Mouse (Mus musculus) cortical plate, adult 2 months (tissue): ENCODE results near the gene Gm20075. TPM values are rescaled to one million over a fixed set of nuclear protein-coding genes. Genes with fewer than 3 reads are reported as not detected.
"Not testable (repeated sequence)": the region's sequence is repeated elsewhere in the genome, so short reads cannot be mapped to it uniquely, and the experiment has no call there.

Experiments
- H3K27ac ChIP-seq: fragments of 200-500 bp; 2 replicates; pipeline ENCODE4 v1.5.1; 2012; ENCODE audit warnings: low read length, control low read depth, inconsistent platforms; ENCODE audit not compliant: insufficient read depth
- H3K4me1 ChIP-seq: fragments of 200-500 bp; 2 replicates; pipeline ENCODE4 v1.6.1; 2011; ENCODE audit warnings: low read length; ENCODE audit not compliant: control insufficient read depth, insufficient read depth
- H3K4me3 ChIP-seq: fragments of 200-500 bp; 2 replicates; pipeline ENCODE4 v1.5.1; 2011; ENCODE audit warnings: mild to moderate bottlenecking, low read length, control low read depth; ENCODE audit not compliant: insufficient read depth
- CTCF ChIP-seq: fragments of 200-500 bp; IDR thresholded peaks from 2 replicates; pipeline ENCODE4 v1.5.1; 2011; ENCODE audit warnings: mild to moderate bottlenecking, control low read depth, low read length; ENCODE audit not compliant: insufficient read depth; ENCODE audit errors: extremely low read depth
- POLR2A ChIP-seq: fragments of 200-500 bp; IDR thresholded peaks from 2 replicates; pipeline ENCODE4 v1.6.1; 2011; ENCODE audit warnings: mild to moderate bottlenecking, low read length, control low read depth; ENCODE audit not compliant: insufficient read depth; ENCODE audit errors: extremely low read depth
- polyA plus RNA-seq: library from polyadenylated mRNA; depleted of rRNA; stranded (reverse); fragments of >200 nt; gene quantifications from 2 replicates; pipeline ENCODE4 v1.2.3, GENCODE M21; 2012; rRNA removed

The Gm20075 gene
- polyA plus RNA-seq = 1.8 and 2.0 TPM in 2 replicates

- H3K27ac ChIP-seq, H3K4me3 ChIP-seq, H3K4me1 ChIP-seq: not testable (repeated sequence)
Observed at GRCm38 (mm10) chr13:96081276-96081675, at the start of gene Gm20075. Gene Gm20075, minus strand, starts transcription at chr13:96081376.

- no peak overlapping the region for H3K27ac ChIP-seq
- TF ChIP-seq CTCF (no peak), POLR2A (no peak)
- H3K4me3 ChIP-seq = no peak overlapping the region; the same call in 1 of the 2 replicates
- no peaks in the 10 kb centered on the region for H3K4me1 ChIP-seq
Observed at GRCm38 (mm10) chr13:96129081-96129480, 47.9 kb upstream of the Gm20075 start.

- Histone ChIP-seq H3K27ac (no peak overlapping the region), H3K4me3 (no peak overlapping the region), H3K4me1 (no peaks in the 10 kb centered on the region)
- no peak for TF ChIP-seq POLR2A
- no peak for TF ChIP-seq CTCF
Observed at GRCm38 (mm10) chr13:96126669-96127068, 45.5 kb upstream of the Gm20075 start.

GRCm38 (mm10) chr13:96125011-96125410, 43.8 kb upstream of the Gm20075 start:
- H3K27ac ChIP-seq = no peak overlapping the region
- H3K4me3 ChIP-seq = no peak overlapping the region
- no peaks in the 10 kb centered on the region for H3K4me1 ChIP-seq
- TF ChIP-seq CTCF (no peak), POLR2A (no peak)

- Histone ChIP-seq H3K4me1 (no peaks in the 10 kb centered on the region), H3K4me3 (no peak overlapping the region), H3K27ac (no peak overlapping the region)
- TF ChIP-seq POLR2A = no peak
- no peak for TF ChIP-seq CTCF
Observed at GRCm38 (mm10) chr13:96112711-96113110, 31.5 kb upstream of the Gm20075 start.

GRCm38 (mm10) chr13:96110767-96111166, 29.6 kb upstream of the Gm20075 start:
- Histone ChIP-seq H3K27ac (no peak overlapping the region), H3K4me3 (no peak overlapping the region), H3K4me1 (no peaks in the 10 kb centered on the region)
- no peak for TF ChIP-seq CTCF
- TF ChIP-seq POLR2A = no peak

GRCm38 (mm10) chr13:96106367-96106766, 25.2 kb upstream of the Gm20075 start:
- Histone ChIP-seq H3K27ac (no peak overlapping the region), H3K4me3 (no peak overlapping the region), H3K4me1 (no peaks in the 10 kb centered on the region)
- TF ChIP-seq CTCF = no peak
- no peak for TF ChIP-seq POLR2A

GRCm38 (mm10) chr13:96090929-96091328, 9.8 kb upstream of the Gm20075 start:
- no peak overlapping the region for H3K27ac ChIP-seq
- TF ChIP-seq CTCF = no peak
- TF ChIP-seq POLR2A = no peak
- H3K4me1 ChIP-seq = no peaks in the 10 kb centered on the region
- H3K4me3 ChIP-seq = no peak overlapping the region

- no peak overlapping the region for H3K4me3 ChIP-seq
- no peaks in the 10 kb centered on the region for H3K4me1 ChIP-seq
- no peak for TF ChIP-seq POLR2A
- H3K27ac ChIP-seq = no peak overlapping the region
Observed at GRCm38 (mm10) chr13:96085581-96086302, 4.6 kb upstream of the Gm20075 start.

- not testable (repeated sequence) for H3K4me3 ChIP-seq, H3K27ac ChIP-seq, H3K4me1 ChIP-seq
Observed at GRCm38 (mm10) chr13:96081754-96082153, 578 bp upstream of the Gm20075 start, which contains the start of gene Gm17190. Gene Gm17190, plus strand, starts transcription at chr13:96082054.
